Mouse (Mus musculus) adrenal gland, adult (tissue): ENCODE measurements at regions not wholly inside any gene's neighbourhood (a gene's known extent, or its start where the extent isn't known, plus 50 kb on each side); places are given as distances from the start of the nearest gene placed in this dataset.

Source experiments
- DNase-seq, 2 experiments: peaks; one replicate each; pipeline ENCODE4 v3.0.0; 2022 to 2023; ENCODE audit warnings: low spot score in 1 of 2; ENCODE audit not compliant: inconsistent age in 2 of 2

DNA sequence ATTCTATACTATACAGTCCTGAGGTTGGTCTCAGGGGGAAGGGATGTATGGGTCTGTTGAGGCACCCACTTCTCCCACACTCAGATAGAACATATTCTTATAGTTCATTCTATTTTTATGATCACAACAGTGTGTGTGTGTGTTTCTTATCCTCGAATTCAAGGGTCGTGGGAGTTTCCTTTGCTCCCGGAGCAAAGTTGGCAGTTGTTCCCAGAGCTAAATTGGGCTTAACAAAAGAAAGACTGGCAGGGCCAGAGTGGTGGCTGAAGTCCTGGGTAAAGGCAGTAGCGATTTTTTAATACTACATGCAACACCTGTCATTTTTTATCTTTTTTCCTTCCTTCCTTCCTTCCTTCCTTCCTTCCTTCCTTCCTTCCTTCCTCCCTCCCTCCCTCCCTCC lies 131.5 kb upstream of the Sp4 start:
- DNase-seq = no peak

GRCm38 (mm10) chr12:118428384-118428783 lies 127.1 kb upstream of the Sp4 start:
- DNase-seq = no peak

DNA sequence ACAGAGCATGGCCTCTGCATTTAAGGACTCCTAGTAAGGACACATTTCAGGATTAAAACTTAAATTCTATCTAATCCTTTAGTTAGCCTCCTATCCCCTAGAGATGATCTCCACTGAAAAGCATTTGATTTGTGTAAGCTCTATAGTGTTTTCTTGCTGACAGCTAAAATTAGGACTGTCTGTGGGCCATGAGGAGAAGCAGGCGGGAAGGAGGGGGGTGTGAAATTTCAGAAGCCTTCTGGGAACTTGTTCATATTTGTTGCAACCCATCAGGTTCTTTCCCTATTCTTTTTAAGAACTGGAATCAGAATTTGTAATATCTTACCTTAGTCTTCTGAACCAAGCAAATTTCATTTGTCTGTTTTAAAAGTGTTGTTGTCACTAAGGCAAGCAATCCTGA lies 114.7 kb upstream of the Sp4 start:
- no peak for DNase-seq

DNA sequence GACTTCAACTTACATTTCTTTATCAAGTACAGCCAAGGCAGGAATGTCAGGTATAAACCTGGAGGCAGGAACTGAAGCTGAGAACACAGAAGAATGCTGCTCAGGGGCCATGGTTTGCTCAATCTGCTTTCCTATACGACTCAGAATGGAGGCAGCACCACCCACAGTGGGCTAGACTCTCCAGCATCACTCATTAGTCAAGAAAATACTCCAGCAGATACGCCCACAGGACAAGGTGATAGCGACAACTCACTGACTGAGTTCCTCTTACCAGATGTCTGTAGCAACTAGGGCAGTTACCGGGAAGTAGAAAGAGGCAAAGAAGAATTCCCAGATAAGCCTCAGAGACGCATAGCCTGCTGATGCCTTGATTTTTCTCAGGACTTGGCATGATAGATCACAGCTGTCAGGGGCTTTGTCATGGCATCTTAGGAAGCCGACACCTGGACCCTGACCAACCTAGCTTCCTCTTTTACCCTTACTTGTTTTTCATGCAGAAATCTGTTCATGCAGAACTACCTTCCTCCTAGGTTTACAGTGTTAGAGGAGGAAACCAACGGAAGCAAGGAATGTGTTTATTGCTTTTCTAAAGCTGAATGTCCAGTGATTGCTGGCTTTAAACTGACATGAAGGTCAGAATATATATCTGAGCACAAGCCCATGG lies 110.7 kb upstream of the Sp4 start:
- DNase-seq = no peak

DNA sequence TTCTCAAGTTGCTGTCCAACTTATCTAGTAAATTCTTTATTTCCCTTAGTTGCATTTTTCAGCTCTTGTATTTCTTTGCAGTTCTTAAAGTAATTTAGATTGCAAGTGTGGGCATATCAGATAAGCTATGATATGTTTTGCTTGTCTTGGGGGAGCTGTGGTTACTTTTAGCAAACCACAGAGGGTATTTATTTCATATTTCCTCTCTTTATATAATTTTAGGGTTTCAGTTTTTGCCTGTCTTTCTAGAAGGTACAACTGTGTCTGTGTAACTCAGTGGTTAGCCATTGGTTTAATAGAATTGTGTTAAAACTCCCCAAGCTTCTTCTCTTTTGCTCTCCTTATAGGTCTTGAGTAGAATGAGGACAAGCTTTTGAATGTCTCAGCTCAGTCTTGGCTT lies 109.7 kb upstream of the Sp4 start:
- no peak for DNase-seq

- DNase-seq = no peak
These were observed 103.9 kb upstream of the Sp4 start for GRCm38 (mm10) chr12:118405135-118405534.

- no peak for DNase-seq
These were observed 102.9 kb upstream of the Sp4 start for GRCm38 (mm10) chr12:118404171-118404570.

GRCm38 (mm10) chr12:118403519-118404087 lies 102.4 kb upstream of the Sp4 start:
- no peak for DNase-seq

- no peak for DNase-seq
These were observed 100.1 kb upstream of the Sp4 start for GRCm38 (mm10) chr12:118401377-118401776.

DNA sequence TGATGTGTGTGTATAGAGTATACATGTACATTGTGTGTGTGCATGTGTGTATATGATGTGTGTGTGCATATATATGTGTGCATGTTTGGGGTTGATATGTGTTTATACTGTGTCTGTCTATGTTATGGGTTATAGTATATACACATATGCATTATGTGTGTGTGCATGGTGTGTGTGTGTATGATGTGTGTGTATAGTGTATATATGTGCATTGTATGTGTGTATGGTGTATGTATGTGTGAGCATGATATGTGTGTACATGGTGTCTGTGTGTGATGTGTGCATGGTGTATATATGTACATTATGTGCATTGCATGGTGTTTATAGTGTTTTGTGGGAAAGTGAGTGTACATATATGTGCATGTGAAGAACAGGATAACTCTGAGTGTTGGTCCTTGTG lies 90.4 kb upstream of the Sp4 start:
- DNase-seq = no peak

DNA sequence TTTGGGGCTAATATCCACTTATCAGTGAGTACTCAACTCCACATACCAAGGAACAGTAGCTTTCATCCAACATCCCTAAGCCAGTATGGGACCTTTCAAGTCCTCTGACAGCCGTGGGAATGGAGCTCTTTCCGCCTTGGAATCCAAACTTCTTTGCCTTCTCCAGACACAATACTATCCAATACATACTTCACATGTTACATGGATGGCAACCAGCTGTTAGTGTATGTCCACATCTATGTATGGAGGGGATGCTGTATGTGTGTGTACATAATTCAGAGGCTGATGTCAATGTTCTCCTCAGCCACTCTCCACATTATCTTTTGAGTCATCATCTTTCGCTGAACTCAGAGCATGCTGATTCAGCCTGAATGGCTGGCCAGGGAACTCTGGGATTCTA lies 79.8 kb upstream of the Sp4 start:
- DNase-seq = no peak

- no peak for DNase-seq
These were observed 76.7 kb upstream of the Sp4 start for GRCm38 (mm10) chr12:118377898-118378297.

DNA sequence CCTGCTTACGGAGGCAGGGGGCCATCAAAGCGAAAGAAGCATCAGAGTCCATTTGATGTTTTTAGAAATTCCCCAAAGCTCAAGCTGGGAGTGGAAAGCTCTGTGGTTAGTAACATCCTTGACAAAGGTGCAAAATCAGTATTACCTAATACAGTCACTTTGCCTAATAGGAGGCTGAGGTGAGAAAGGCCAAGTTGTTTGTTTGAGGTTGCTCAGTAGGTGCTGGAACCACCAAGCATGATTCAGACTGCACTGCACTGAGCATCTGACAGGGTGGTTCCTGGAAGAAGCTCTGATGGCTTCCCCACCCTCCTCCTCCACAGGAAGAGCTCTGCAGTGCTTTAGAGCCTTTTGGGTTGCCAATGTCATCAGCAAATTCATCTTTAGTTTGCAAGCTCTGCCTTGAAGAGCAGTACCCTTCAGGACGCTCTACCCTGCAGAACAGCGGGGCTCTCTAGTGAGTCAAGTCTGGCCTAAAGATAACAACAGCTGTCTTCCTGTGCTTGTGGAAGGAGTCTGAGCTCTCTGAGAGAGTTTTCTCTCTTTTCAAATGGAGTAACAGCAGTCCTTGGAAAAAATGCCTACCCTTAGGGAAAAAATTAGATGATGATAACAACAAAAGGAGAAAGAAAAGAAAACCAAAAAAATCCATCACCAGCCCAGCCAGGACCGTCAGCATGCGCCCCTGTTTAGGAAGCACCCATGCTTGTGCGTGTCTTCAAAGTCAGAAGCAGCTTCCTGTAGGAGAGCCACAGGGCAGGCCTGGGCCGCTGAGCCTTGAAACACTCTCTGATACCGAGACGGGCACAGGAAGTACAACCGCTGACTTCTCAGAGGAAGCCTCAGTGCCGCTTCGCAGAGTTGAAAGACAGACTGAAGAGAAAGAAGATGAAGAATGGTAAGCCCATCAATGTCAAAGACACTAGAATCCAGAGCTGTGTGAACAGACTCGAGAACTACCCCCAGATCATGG lies 75.6 kb upstream of the Sp4 start:
- peak in 1 of 2 experiments; percentile 10 for DNase-seq

DNA sequence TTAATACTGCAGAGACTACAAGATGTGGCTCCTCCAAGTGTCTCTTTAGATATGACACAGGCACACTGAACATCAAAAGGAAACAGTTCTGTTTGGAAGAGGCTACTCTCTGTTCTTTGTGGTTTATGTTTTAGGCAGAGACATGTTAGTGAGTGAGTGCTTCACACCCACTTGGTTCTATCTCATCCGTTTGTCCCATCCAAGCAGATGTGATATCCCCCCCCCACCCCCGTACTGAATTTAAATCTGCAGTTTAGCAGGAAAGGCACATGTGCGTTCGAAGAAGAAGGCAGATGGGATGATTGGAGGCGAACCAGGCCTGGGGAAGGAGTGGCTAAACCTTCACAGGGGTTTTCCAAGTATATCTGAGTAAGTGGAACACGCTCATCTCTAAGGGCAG lies 72.0 kb upstream of the Sp4 start:
- no peak for DNase-seq

GRCm38 (mm10) chr12:118371905-118372304 lies 70.7 kb upstream of the Sp4 start:
- DNase-seq = no peak

DNA sequence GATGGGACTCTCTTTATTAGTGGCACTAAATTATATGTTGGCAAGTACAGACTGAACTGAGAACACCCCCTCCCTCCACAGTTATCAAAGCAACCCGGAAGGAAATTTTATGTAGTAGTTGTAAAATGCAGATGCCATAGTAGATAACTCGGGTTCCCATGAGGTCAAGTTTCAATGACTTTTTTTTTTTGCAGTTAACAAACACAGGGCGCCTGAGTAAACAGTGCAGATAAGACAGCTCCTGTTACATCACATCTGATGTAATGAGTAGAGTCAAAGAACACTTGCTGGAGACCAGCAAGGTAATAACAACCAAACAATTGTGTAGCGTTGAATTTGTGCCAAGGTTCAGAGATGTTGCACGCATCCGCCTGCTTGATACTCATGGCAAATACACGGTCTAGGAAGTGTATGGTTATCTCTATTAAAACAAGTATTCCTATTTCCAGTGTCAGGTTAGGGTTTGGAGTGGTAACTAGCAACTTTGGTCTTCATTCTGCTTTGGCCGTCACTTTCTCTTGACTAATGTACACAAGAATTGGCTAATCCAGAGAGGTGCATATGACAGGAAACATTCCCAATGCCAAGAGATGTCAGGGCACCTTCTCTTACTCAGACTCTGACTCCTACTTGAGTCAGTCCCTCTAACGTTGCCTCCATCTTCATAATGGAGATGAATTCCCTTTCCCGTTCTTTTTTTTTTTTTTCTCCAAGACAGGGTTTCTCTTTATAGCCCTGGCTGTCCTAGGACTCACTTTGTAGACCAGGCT lies 66.3 kb upstream of the Sp4 start:
- peak in 1 of 2 experiments; percentile 10 for DNase-seq

DNA sequence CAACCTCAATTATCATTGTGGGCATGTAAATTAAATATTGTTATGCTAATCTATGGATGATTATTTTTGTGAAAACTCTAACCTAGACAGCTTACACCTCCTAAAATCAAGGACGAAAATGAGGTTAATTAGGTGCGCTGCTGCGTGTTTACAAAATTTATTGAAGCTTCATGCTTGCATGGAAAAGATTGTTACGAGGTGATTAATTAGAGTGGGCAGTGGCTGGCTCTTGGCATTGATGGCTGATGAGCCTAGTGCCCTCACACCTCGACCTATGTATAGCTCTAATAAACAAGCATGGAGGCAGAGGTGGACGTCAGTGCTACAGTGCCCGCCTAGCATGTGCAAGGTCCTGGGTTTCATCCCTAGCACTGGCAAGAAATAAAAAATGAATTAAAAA lies 51.6 kb upstream of the Sp4 start:
- DNase-seq = no peak

DNA sequence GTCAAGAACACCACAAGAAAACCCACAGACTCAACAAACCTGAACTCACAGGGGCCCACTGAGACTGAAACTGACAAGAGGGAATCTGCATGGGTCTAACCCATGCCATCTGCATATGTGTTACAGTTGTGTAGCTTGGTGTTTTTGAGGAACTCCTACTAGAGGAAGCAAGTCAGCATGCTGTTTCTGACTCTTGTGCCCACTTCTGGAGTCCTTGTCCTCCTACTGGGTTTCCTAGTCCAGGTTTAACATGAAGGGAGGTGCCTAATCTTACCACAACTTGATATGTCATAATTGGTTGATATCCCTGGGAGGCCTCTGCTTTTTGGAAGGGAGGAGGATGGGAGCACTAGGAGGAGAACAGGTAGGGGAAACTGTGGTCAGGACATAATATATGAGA lies 50.2 kb upstream of the Sp4 start:
- no peak for DNase-seq
